Mouse (Mus musculus) midbrain, embryonic 12.5 days (tissue): ENCODE data around the gene Cth. TPM values are rescaled to one million over a fixed set of nuclear protein-coding genes. Genes with fewer than 3 reads are reported as not detected.

Experiments used
- ATAC-seq: fragments of 200-750 bp; cut with Nextera tagmentation; 2 replicates; pipeline ENCODE4 v1.8.0; 2017; ENCODE audit warnings: low read depth, moderate TSS enrichment, moderate library complexity; ENCODE audit not compliant: low FRiP score
- H3K27ac ChIP-seq: fragments of 300-500 bp; sonication (generic); replicated peaks from 2 replicates; pipeline ENCODE4 v1.5.1; 2016; ENCODE audit warnings: mild to moderate bottlenecking
- H3K27me3 ChIP-seq: fragments of 300-500 bp; sonication (generic); 2 replicates; pipeline ENCODE4 v1.6.1; 2016; ENCODE audit warnings: mild to moderate bottlenecking
- H3K36me3 ChIP-seq: fragments of 300-500 bp; sonication (generic); 2 replicates; pipeline ENCODE4 v1.6.1; 2016
- H3K4me1 ChIP-seq: fragments of 300-500 bp; sonication (generic); 2 replicates; pipeline ENCODE4 v1.6.1; 2016
- H3K4me2 ChIP-seq: fragments of 300-500 bp; sonication (generic); replicated peaks from 2 replicates; pipeline ENCODE4 v1.6.1; 2016; ENCODE audit warnings: mild to moderate bottlenecking, moderate library complexity
- H3K4me3 ChIP-seq: fragments of 300-500 bp; sonication (generic); 2 replicates; pipeline ENCODE4 v1.5.1; 2016; ENCODE audit warnings: mild to moderate bottlenecking
- H3K9ac ChIP-seq: fragments of 300-500 bp; sonication (generic); replicated peaks from 2 replicates; pipeline ENCODE4 v1.6.1; 2016; ENCODE audit warnings: mild to moderate bottlenecking, moderate library complexity
- H3K9me3 ChIP-seq: fragments of 300-500 bp; sonication (generic); 2 replicates; pipeline ENCODE4 v1.6.1; 2016; ENCODE audit warnings: mild to moderate bottlenecking
- WGBS: fragments of 180-500 bp; shearing (Covaris S2); methylation state at CpG from one replicate; pipeline ENCODE4 v1.1.7; 2016; 5-methylcytosine and 5-hydroxymethylcytosine counted together
- polyA plus RNA-seq: library from polyadenylated mRNA; unstranded; fragments of >200 nt; fragmentation: Nextera tagmentation; extraction: Ambion mirVana; gene quantifications from 2 replicates; pipeline ENCODE4 v1.2.1, GENCODE M21; 2016

Gene Cth
- polyA plus RNA-seq, 1 experiment from 2014 or later = 7.4 TPM

- no peaks in the 10 kb centered on the region for H3K36me3 ChIP-seq
- no peak overlapping the region for H3K27ac ChIP-seq
- whole genome bisulfite sequencing = 62% methylated on average over 4 of the region's 4 CpGs
- H3K9ac ChIP-seq = no peak overlapping the region
- no peak overlapping the region for H3K4me2 ChIP-seq
- H3K4me1 ChIP-seq = no peaks in the 10 kb centered on the region
- H3K4me3 ChIP-seq = no peak overlapping the region
- no peaks in the 10 kb centered on the region for H3K9me3 ChIP-seq
- H3K27me3 ChIP-seq = no peaks in the 10 kb centered on the region
- ATAC-seq = no peak
Observed at GRCm38 (mm10) chr3:157866251-157866650, 58.6 kb downstream of the Cth start.

GRCm38 (mm10) chr3:157865848-157866247 lies 59.0 kb downstream of the Cth start:
- Histone ChIP-seq H3K9me3 (no peaks in the 10 kb centered on the region), H3K4me2 (no peak overlapping the region), H3K27ac (no peak overlapping the region), H3K9ac (no peak overlapping the region), H3K4me3 (no peak overlapping the region), H3K4me1 (no peaks in the 10 kb centered on the region), H3K36me3 (no peaks in the 10 kb centered on the region), H3K27me3 (no peaks in the 10 kb centered on the region)
- ATAC-seq = no peak
- WGBS = 78% methylated on average over 2 of the region's 2 CpGs

- H3K4me2 ChIP-seq = no peak overlapping the region
- no peak overlapping the region for H3K4me3 ChIP-seq
- H3K4me1 ChIP-seq = no peaks in the 10 kb centered on the region
- no peaks in the 10 kb centered on the region for H3K9me3 ChIP-seq
- H3K27ac ChIP-seq = no peak overlapping the region
- no peaks in the 10 kb centered on the region for H3K27me3 ChIP-seq
- 71% methylated on average over 6 of the region's 6 CpGs for WGBS
- ATAC-seq = no peak
- no peaks in the 10 kb centered on the region for H3K36me3 ChIP-seq
- no peak overlapping the region for H3K9ac ChIP-seq
Observed at GRCm38 (mm10) chr3:157865431-157865830, 59.4 kb downstream of the Cth start.

GRCm38 (mm10) chr3:157852806-157853205 lies 72.1 kb downstream of the Cth start:
- H3K27me3 ChIP-seq = no peaks in the 10 kb centered on the region
- H3K4me3 ChIP-seq = no peak overlapping the region
- no peaks in the 10 kb centered on the region for H3K4me1 ChIP-seq
- H3K27ac ChIP-seq = no peak overlapping the region
- no peak overlapping the region for H3K4me2 ChIP-seq
- no peaks in the 10 kb centered on the region for H3K36me3 ChIP-seq
- H3K9ac ChIP-seq = no peak overlapping the region
- H3K9me3 ChIP-seq = no peaks in the 10 kb centered on the region
- 44% methylated on average over 1 of the region's 1 CpGs for WGBS
- no peak for ATAC-seq

GRCm38 (mm10) chr3:157848503-157848902 lies 76.4 kb downstream of the Cth start:
- 36% methylated on average over 2 of the region's 2 CpGs for WGBS
- Histone ChIP-seq H3K36me3 (no peaks in the 10 kb centered on the region), H3K27ac (no peak overlapping the region), H3K27me3 (no peaks in the 10 kb centered on the region), H3K9ac (no peak overlapping the region), H3K9me3 (no peaks in the 10 kb centered on the region), H3K4me1 (no peaks in the 10 kb centered on the region), H3K4me2 (no peak overlapping the region), H3K4me3 (no peak overlapping the region)
- no peak; the same call in 1 of the 2 replicates for ATAC-seq

GRCm38 (mm10) chr3:157847338-157848284 lies 77.3 kb downstream of the Cth start:
- 85% methylated on average over 7 of the region's 7 CpGs for WGBS
- no peak for ATAC-seq
- Histone ChIP-seq H3K4me1 (no peaks in the 10 kb centered on the region), H3K27me3 (no peaks in the 10 kb centered on the region), H3K27ac (no peak overlapping the region), H3K9me3 (no peaks in the 10 kb centered on the region), H3K9ac (no peak overlapping the region), H3K4me2 (no peak overlapping the region), H3K4me3 (no peak overlapping the region), H3K36me3 (no peaks in the 10 kb centered on the region)

Other genes starting within 250 kb of the Cth start
- 28.0 and 30.4 TPM in 2 replicates for gene Ankrd13c, start 22.2 kb upstream of the Cth start, polyA plus RNA-seq
- gene Srsf11, start 111.6 kb upstream of the Cth start, polyA plus RNA-seq = 361 and 369 TPM in 2 replicates
- 76.5 and 80.2 TPM in 2 replicates for gene Lrrc40, start 111.6 kb upstream of the Cth start, polyA plus RNA-seq